Mouse (Mus musculus) heart, embryonic 11.5 days (tissue): ENCODE data around the gene Fam129c. TPM values are rescaled to one million over a fixed set of nuclear protein-coding genes. Genes with fewer than 3 reads are reported as not detected.
A peak's percentile ranks its signal among the peaks of the same experiment; 100 is the strongest.

ENCODE experiments used
- ATAC-seq: fragments of 200-750 bp; cut with Nextera tagmentation; replicated peaks from 2 replicates; pipeline ENCODE4 v1.8.0; 2017; ENCODE audit warnings: moderate library complexity; ENCODE audit not compliant: insufficient number of reproducible peaks, low FRiP score, low TSS enrichment
- H3K27ac ChIP-seq: fragments of 300-500 bp; sonication (generic); 2 replicates; pipeline ENCODE4 v1.5.1; 2014; ENCODE audit warnings: mild to moderate bottlenecking, low read depth, low read length
- H3K27me3 ChIP-seq: fragments of 300-500 bp; sonication (generic); 2 replicates; pipeline ENCODE4 v1.6.1; 2014; ENCODE audit warnings: mild to moderate bottlenecking, low read length, mixed read lengths; ENCODE audit not compliant: control insufficient read depth, insufficient read depth
- H3K36me3 ChIP-seq: fragments of 300-500 bp; sonication (generic); 2 replicates; pipeline ENCODE4 v1.6.1; 2014; ENCODE audit warnings: mild to moderate bottlenecking, low read length, moderate library complexity, mixed read lengths; ENCODE audit not compliant: control insufficient read depth, insufficient read depth
- H3K4me1 ChIP-seq: fragments of 300-500 bp; sonication (generic); 2 replicates; pipeline ENCODE4 v1.6.1; 2014; ENCODE audit warnings: low read length; ENCODE audit not compliant: control insufficient read depth, insufficient read depth
- H3K4me2 ChIP-seq: fragments of 300-500 bp; sonication (generic); 2 replicates; pipeline ENCODE4 v1.6.1; 2014; ENCODE audit warnings: mild to moderate bottlenecking, moderate library complexity
- H3K4me3 ChIP-seq: fragments of 300-500 bp; sonication (generic); 2 replicates; pipeline ENCODE4 v1.5.1; 2014; ENCODE audit warnings: low read depth, low read length
- H3K9ac ChIP-seq: fragments of 300-500 bp; sonication (generic); 2 replicates; pipeline ENCODE4 v1.6.1; 2014; ENCODE audit warnings: mild to moderate bottlenecking, low read depth, low read length, moderate library complexity
- H3K9me3 ChIP-seq: fragments of 300-500 bp; sonication (generic); replicated peaks from 2 replicates; pipeline ENCODE4 v1.6.1; 2016; ENCODE audit warnings: low read length; ENCODE audit not compliant: control insufficient read depth
- WGBS: fragments of 180-500 bp; shearing (Covaris S2); extraction: QIAGEN DNeasy Blood & Tissue Kit; methylation state at CpG from one replicate; pipeline ENCODE4 v1.1.7; 2014; ENCODE audit not compliant: insufficient replicate concordance; 5-methylcytosine and 5-hydroxymethylcytosine counted together
- polyA plus RNA-seq: library from polyadenylated mRNA; unstranded; fragments of >200 nt; fragmentation: Nextera tagmentation; extraction: Ambion mirVana; gene quantifications from 2 replicates; pipeline ENCODE4 v1.2.1, GENCODE M21; 2014

Fam129c gene
- 1.9 and 2.0 TPM in 2 replicates for polyA plus RNA-seq

- no peak for ATAC-seq
These were observed at the start of gene Fam129c for GRCm38 (mm10) chr8:71597451-71597850. Gene Fam129c (plus strand): TSS chr8:71597648.

GRCm38 (mm10) chr8:71550754-71551153 is 46.7 kb upstream of the Fam129c start:
- H3K4me2 ChIP-seq = no peak overlapping the region
- no peak for ATAC-seq

More at GRCm38 (mm10) chr8:71597451-71597850, at the start of gene Fam129c:
- Histone ChIP-seq H3K4me2 (no peak within 1 kb of the TSS), H3K4me1 (peaks cover 12% of the 10 kb centered on the region), H3K27ac (no peak within 1 kb of the TSS), H3K9ac (no peak within 1 kb of the TSS), H3K4me3 (no peak within 1 kb of the TSS), H3K27me3 (peaks cover 32% of the 10 kb centered on the region), H3K36me3 (peaks cover 2% of the 10 kb centered on the region; the same call in 1 of the 2 replicates), H3K9me3 (no peaks in the 10 kb centered on the region)
- 81% methylated on average over 3 of the region's 3 CpGs for WGBS

GRCm38 (mm10) chr8:71552770-71553169 is 44.7 kb upstream of the Fam129c start:
- no peak for ATAC-seq
- Histone ChIP-seq H3K4me3 (no peak overlapping the region), H3K9me3 (no peaks in the 10 kb centered on the region), H3K9ac (no peak overlapping the region), H3K27me3 (peaks cover 18% of the 10 kb centered on the region), H3K36me3 (peaks cover 3% of the 10 kb centered on the region), H3K4me2 (no peak overlapping the region), H3K27ac (no peak overlapping the region), H3K4me1 (0 out of 2 replicates have a peak, but pooled peaks cover 5% of the 10 kb centered on the region)
- 51% methylated on average over 6 of the region's 6 CpGs for WGBS

More at GRCm38 (mm10) chr8:71550754-71551153, 46.7 kb upstream of the Fam129c start:
- Histone ChIP-seq H3K27me3 (peaks cover 4% of the 10 kb centered on the region; the same call in 1 of the 2 replicates), H3K27ac (no peak overlapping the region), H3K4me1 (0 out of 2 replicates have a peak, but pooled peaks cover 5% of the 10 kb centered on the region), H3K9me3 (no peaks in the 10 kb centered on the region), H3K4me3 (no peak overlapping the region), H3K36me3 (peaks cover 8% of the 10 kb centered on the region), H3K9ac (no peak overlapping the region)
- 72% methylated on average over 7 of the region's 7 CpGs for WGBS

GRCm38 (mm10) chr8:71554001-71554400 is 43.4 kb upstream of the Fam129c start:
- no peak overlapping the region for H3K4me3 ChIP-seq
- peaks cover 12% of the 10 kb centered on the region for H3K4me1 ChIP-seq
- H3K9me3 ChIP-seq = no peaks in the 10 kb centered on the region
- H3K27me3 ChIP-seq = peaks cover 31% of the 10 kb centered on the region
- no peaks in the 10 kb centered on the region for H3K36me3 ChIP-seq
- no peak overlapping the region for H3K27ac ChIP-seq
- ATAC-seq = no peak
- whole genome bisulfite sequencing = 84% methylated on average over 6 of the region's 6 CpGs
- H3K9ac ChIP-seq = no peak overlapping the region
- H3K4me2 ChIP-seq = no peak overlapping the region

GRCm38 (mm10) chr8:71554644-71555043 is 42.8 kb upstream of the Fam129c start:
- Histone ChIP-seq H3K4me3 (no peak overlapping the region), H3K4me2 (no peak overlapping the region; the same call in 1 of the 2 replicates), H3K36me3 (no peaks in the 10 kb centered on the region), H3K9me3 (no peaks in the 10 kb centered on the region), H3K4me1 (peaks cover 13% of the 10 kb centered on the region), H3K27me3 (peaks cover 37% of the 10 kb centered on the region), H3K27ac (no peak overlapping the region), H3K9ac (no peak overlapping the region)
- WGBS = 82% methylated on average over 2 of the region's 2 CpGs
- no peak for ATAC-seq

GRCm38 (mm10) chr8:71558071-71558957 is 39.1 kb upstream of the Fam129c start, which contains the start of gene Tmem221:
Gene Tmem221 (minus strand): TSS chr8:71558871.
- H3K9me3 ChIP-seq = no peaks in the 10 kb centered on the region
- no peaks in the 10 kb centered on the region for H3K36me3 ChIP-seq
- WGBS = 4% methylated on average over 70 of the region's 70 CpGs
- peak within 1 kb of the TSS; percentile 56; the same call in 1 of the 2 replicates for H3K9ac ChIP-seq
- H3K4me2 ChIP-seq = peak within 1 kb of the TSS; percentile 74
- H3K4me1 ChIP-seq = peaks cover 8% of the 10 kb centered on the region
- no peak within 1 kb of the TSS for H3K27ac ChIP-seq
- peaks cover 64% of the 10 kb centered on the region for H3K27me3 ChIP-seq
- no peak for ATAC-seq
- peak within 1 kb of the TSS; percentile 44 for H3K4me3 ChIP-seq

GRCm38 (mm10) chr8:71558958-71559690 is 38.3 kb upstream of the Fam129c start:
- ATAC-seq = peak; percentile 45
- no peak overlapping the region for H3K27ac ChIP-seq
- H3K4me1 ChIP-seq = peaks cover 8% of the 10 kb centered on the region
- H3K9me3 ChIP-seq = 0 out of 2 replicates have a peak, but pooled peaks cover 2% of the 10 kb centered on the region
- peaks cover 66% of the 10 kb centered on the region for H3K27me3 ChIP-seq
- H3K4me2 ChIP-seq = peak overlapping the region; percentile 74
- 3% methylated on average over 24 of the region's 24 CpGs for WGBS
- peaks cover 2% of the 10 kb centered on the region; the same call in 1 of the 2 replicates for H3K36me3 ChIP-seq
- no peak overlapping the region for H3K9ac ChIP-seq
- peak overlapping the region; percentile 44 for H3K4me3 ChIP-seq

GRCm38 (mm10) chr8:71560071-71560470 is 37.4 kb upstream of the Fam129c start:
- Histone ChIP-seq H3K36me3 (peaks cover 2% of the 10 kb centered on the region; the same call in 1 of the 2 replicates), H3K4me1 (peaks cover 8% of the 10 kb centered on the region), H3K27me3 (peaks cover 66% of the 10 kb centered on the region), H3K4me3 (no peak overlapping the region), H3K9me3 (0 out of 2 replicates have a peak, but pooled peaks cover 3% of the 10 kb centered on the region), H3K9ac (no peak overlapping the region), H3K4me2 (no peak overlapping the region), H3K27ac (no peak overlapping the region)
- no peak for ATAC-seq
- 56% methylated on average over 3 of the region's 3 CpGs for WGBS
